Mouse (Mus musculus) kidney, embryonic 14.5 days (tissue): ENCODE results near the gene Tsen54. TPM values are rescaled to one million over a fixed set of nuclear protein-coding genes. Genes with fewer than 3 reads are reported as not detected.

ENCODE experiments used
- ATAC-seq: fragments of 200-750 bp; cut with Nextera tagmentation; 2 replicates; pipeline ENCODE4 v1.8.0; 2017; ENCODE audit warnings: moderate number of reproducible peaks, mild to moderate bottlenecking, moderate TSS enrichment, moderate library complexity; ENCODE audit not compliant: low FRiP score, low TSS enrichment
- H3K27ac ChIP-seq: fragments of 300-500 bp; sonication (generic); 2 replicates; pipeline ENCODE4 v1.5.1; 2014; ENCODE audit warnings: low read depth, mild to moderate bottlenecking, low read length, moderate library complexity, mixed read lengths
- H3K27me3 ChIP-seq: fragments of 300-500 bp; sonication (generic); 2 replicates; pipeline ENCODE4 v1.6.1; 2014; ENCODE audit warnings: mild to moderate bottlenecking, low read length; ENCODE audit not compliant: control insufficient read depth, insufficient read depth
- H3K36me3 ChIP-seq: fragments of 300-500 bp; sonication (generic); 2 replicates; pipeline ENCODE4 v1.6.1; 2014; ENCODE audit warnings: low read length, mixed read lengths; ENCODE audit not compliant: control insufficient read depth, insufficient read depth
- H3K4me1 ChIP-seq: fragments of 300-500 bp; sonication (generic); 2 replicates; pipeline ENCODE4 v1.6.1; 2014; ENCODE audit warnings: low read length, mixed read lengths; ENCODE audit not compliant: control insufficient read depth, insufficient read depth
- H3K4me2 ChIP-seq: fragments of 300-500 bp; sonication (generic); replicated peaks from 2 replicates; pipeline ENCODE4 v1.6.1; 2014; ENCODE audit warnings: low read depth, mild to moderate bottlenecking, low read length
- H3K4me3 ChIP-seq: fragments of 300-500 bp; sonication (generic); 2 replicates; pipeline ENCODE4 v1.5.1; 2014; ENCODE audit warnings: mild to moderate bottlenecking, low read length
- H3K9ac ChIP-seq: fragments of 300-500 bp; sonication (generic); 2 replicates; pipeline ENCODE4 v1.6.1; 2014; ENCODE audit warnings: low read depth, mild to moderate bottlenecking, low read length, moderate library complexity
- H3K9me3 ChIP-seq: fragments of 300-500 bp; sonication (generic); 2 replicates; pipeline ENCODE4 v1.6.1; 2016; ENCODE audit warnings: low read length; ENCODE audit not compliant: control insufficient read depth
- WGBS: fragments of 180-500 bp; shearing (Covaris S2); extraction: QIAGEN DNeasy Blood & Tissue Kit; methylation state at CpG from one replicate; pipeline ENCODE4 v1.1.7; 2014; 5-methylcytosine and 5-hydroxymethylcytosine counted together
- polyA plus RNA-seq: library from polyadenylated mRNA; unstranded; fragments of >200 nt; fragmentation: Nextera tagmentation; extraction: Ambion mirVana; gene quantifications from 2 replicates; pipeline ENCODE4 v1.2.1, GENCODE M21; 2014

The Tsen54 gene
- polyA plus RNA-seq, 1 experiment from 2014 or later, result 34.9 TPM

- 80% methylated on average over 15 of the region's 15 CpGs for WGBS
- H3K27ac ChIP-seq, result 0 out of 2 replicates have a peak overlapping the region, but pooled peaks have one; percentile 24
Measured at GRCm38 (mm10) chr11:115796898-115797297, 17.6 kb upstream of the Tsen54 start.

GRCm38 (mm10) chr11:115797665-115798064 is 16.9 kb upstream of the Tsen54 start:
- H3K27ac ChIP-seq, result no peak overlapping the region
- H3K4me1 ChIP-seq, result 0 out of 2 replicates have a peak, but pooled peaks cover 3% of the 10 kb centered on the region
- 75% methylated on average over 9 of the region's 9 CpGs for WGBS
- H3K4me2 ChIP-seq, result no peak overlapping the region
- no peak overlapping the region for H3K9ac ChIP-seq
- no peaks in the 10 kb centered on the region for H3K9me3 ChIP-seq
- peaks cover 96% of the 10 kb centered on the region for H3K36me3 ChIP-seq
- no peak overlapping the region for H3K4me3 ChIP-seq
- H3K27me3 ChIP-seq, result no peaks in the 10 kb centered on the region
- ATAC-seq, result no peak

More at GRCm38 (mm10) chr11:115796898-115797297, 17.6 kb upstream of the Tsen54 start:
- no peak overlapping the region for H3K9ac ChIP-seq
- no peaks in the 10 kb centered on the region for H3K27me3 ChIP-seq
- no peak for ATAC-seq
- no peaks in the 10 kb centered on the region for H3K9me3 ChIP-seq
- peaks cover 96% of the 10 kb centered on the region for H3K36me3 ChIP-seq
- H3K4me1 ChIP-seq, result 0 out of 2 replicates have a peak, but pooled peaks cover 3% of the 10 kb centered on the region
- no peak overlapping the region for H3K4me2 ChIP-seq
- H3K4me3 ChIP-seq, result no peak overlapping the region

- Histone ChIP-seq H3K36me3 (peaks cover 87% of the 10 kb centered on the region), H3K27ac (no peak overlapping the region), H3K4me1 (0 out of 2 replicates have a peak, but pooled peaks cover 3% of the 10 kb centered on the region), H3K9me3 (no peaks in the 10 kb centered on the region), H3K4me3 (no peak overlapping the region), H3K4me2 (no peak overlapping the region), H3K27me3 (no peaks in the 10 kb centered on the region), H3K9ac (no peak overlapping the region)
- WGBS, result 90% methylated on average over 18 of the region's 18 CpGs
- no peak for ATAC-seq
Measured at GRCm38 (mm10) chr11:115800981-115801380, 13.5 kb upstream of the Tsen54 start.

- Histone ChIP-seq H3K36me3 (peaks cover 81% of the 10 kb centered on the region), H3K27me3 (no peaks in the 10 kb centered on the region), H3K4me2 (no peak overlapping the region), H3K27ac (no peak overlapping the region), H3K9me3 (no peaks in the 10 kb centered on the region), H3K9ac (no peak overlapping the region), H3K4me1 (peaks cover 2% of the 10 kb centered on the region; the same call in 1 of the 2 replicates), H3K4me3 (no peak overlapping the region)
- ATAC-seq, result no peak
- WGBS, result 87% methylated on average over 24 of the region's 24 CpGs
Measured at GRCm38 (mm10) chr11:115803072-115803709, 11.3 kb upstream of the Tsen54 start.

- H3K27me3 ChIP-seq, result no peaks in the 10 kb centered on the region
- no peak for ATAC-seq
- peaks cover 21% of the 10 kb centered on the region for H3K4me1 ChIP-seq
- WGBS, result 98% methylated on average over 7 of the region's 7 CpGs
- H3K9me3 ChIP-seq, result no peaks in the 10 kb centered on the region
- peaks cover 66% of the 10 kb centered on the region for H3K36me3 ChIP-seq
- no peak overlapping the region for H3K27ac ChIP-seq
- H3K9ac ChIP-seq, result no peak overlapping the region
- no peak overlapping the region for H3K4me2 ChIP-seq
- no peak overlapping the region for H3K4me3 ChIP-seq
Measured at GRCm38 (mm10) chr11:115805005-115805404, 9.5 kb upstream of the Tsen54 start.

- H3K4me1 ChIP-seq, result peaks cover 32% of the 10 kb centered on the region
- no peak overlapping the region for H3K9ac ChIP-seq
- no peak overlapping the region for H3K27ac ChIP-seq
- ATAC-seq, result no peak
- H3K27me3 ChIP-seq, result no peaks in the 10 kb centered on the region
- 92% methylated on average over 10 of the region's 10 CpGs for WGBS
- no peak overlapping the region for H3K4me3 ChIP-seq
- H3K9me3 ChIP-seq, result no peaks in the 10 kb centered on the region
- H3K4me2 ChIP-seq, result no peak overlapping the region
- peaks cover 59% of the 10 kb centered on the region for H3K36me3 ChIP-seq
Measured at GRCm38 (mm10) chr11:115806154-115806553, 8.4 kb upstream of the Tsen54 start.

GRCm38 (mm10) chr11:115807306-115807705 is 7.2 kb upstream of the Tsen54 start:
- 0 out of 2 replicates have a peak overlapping the region, but pooled peaks have one; percentile 4 for H3K9ac ChIP-seq
- H3K27ac ChIP-seq, result no peak overlapping the region
- H3K4me2 ChIP-seq, result no peak overlapping the region
- no peak overlapping the region for H3K4me3 ChIP-seq
- H3K27me3 ChIP-seq, result no peaks in the 10 kb centered on the region
- ATAC-seq, result no peak
- H3K9me3 ChIP-seq, result no peaks in the 10 kb centered on the region
- H3K4me1 ChIP-seq, result peaks cover 43% of the 10 kb centered on the region
- WGBS, result 87% methylated on average over 6 of the region's 6 CpGs
- H3K36me3 ChIP-seq, result peaks cover 51% of the 10 kb centered on the region

- 76% methylated on average over 11 of the region's 11 CpGs for WGBS
- Histone ChIP-seq H3K4me1 (peaks cover 47% of the 10 kb centered on the region), H3K4me2 (no peak overlapping the region), H3K4me3 (no peak overlapping the region), H3K9ac (no peak overlapping the region), H3K9me3 (no peaks in the 10 kb centered on the region), H3K27me3 (no peaks in the 10 kb centered on the region), H3K27ac (no peak overlapping the region; the same call in 1 of the 2 replicates), H3K36me3 (peaks cover 45% of the 10 kb centered on the region)
- no peak for ATAC-seq
Measured at GRCm38 (mm10) chr11:115807971-115808370, 6.6 kb upstream of the Tsen54 start.

- Histone ChIP-seq H3K4me1 (peaks cover 47% of the 10 kb centered on the region), H3K4me3 (no peak overlapping the region), H3K27ac (peak overlapping the region; percentile 78)
Measured at GRCm38 (mm10) chr11:115808696-115809310, 5.7 kb upstream of the Tsen54 start.

More at GRCm38 (mm10) chr11:115808696-115809310, 5.7 kb upstream of the Tsen54 start:
- no peak for ATAC-seq
- Histone ChIP-seq H3K9me3 (no peaks in the 10 kb centered on the region), H3K4me2 (peak overlapping the region; percentile 13), H3K9ac (peak overlapping the region; percentile 8), H3K27me3 (no peaks in the 10 kb centered on the region), H3K36me3 (peaks cover 36% of the 10 kb centered on the region)
- 47% methylated on average over 10 of the region's 10 CpGs for WGBS
